Mouse (Mus musculus) liver, embryonic 14 days (tissue): Measurements from ENCODE around the gene 1810010D01Rik. TPM values are rescaled to one million over a fixed set of nuclear protein-coding genes. Genes with fewer than 3 reads are reported as not detected.

Experiments used
- polyA plus RNA-seq: library from polyadenylated mRNA; depleted of rRNA; stranded (reverse); fragments of >200 nt; gene quantifications from 2 replicates; pipeline ENCODE4 v1.2.3, GENCODE M21; 2012; rRNA removed

1810010D01Rik gene
- 0.09 and 0.13 TPM in 2 replicates for polyA plus RNA-seq

GRCm38 (mm10) chr7:145208006-145208405 lies at the start of gene 1810010D01Rik:
1810010D01Rik (minus strand) TSS chr7:145208119.

Other genes starting within 250 kb of the 1810010D01Rik start
- 3.0 and 3.4 TPM in 2 replicates for gene Tpcn2, start 75.9 kb upstream of the 1810010D01Rik start, polyA plus RNA-seq
- 0.03 and 0.08 TPM in 2 replicates for gene Mrgprf, start 92.7 kb upstream of the 1810010D01Rik start, polyA plus RNA-seq
- not detected in 2 replicates for gene Mrgprd, start 106.7 kb upstream of the 1810010D01Rik start, polyA plus RNA-seq